Mouse (Mus musculus): ENCODE measurements around the gene Arhgap11a. TPM values are rescaled to one million over a fixed set of nuclear protein-coding genes. Genes with fewer than 3 reads are reported as not detected.

The Arhgap11a gene
- 8.4 and 10.5 TPM in 2 replicates for polyA plus RNA-seq (2012; rRNA removed)

DNA sequence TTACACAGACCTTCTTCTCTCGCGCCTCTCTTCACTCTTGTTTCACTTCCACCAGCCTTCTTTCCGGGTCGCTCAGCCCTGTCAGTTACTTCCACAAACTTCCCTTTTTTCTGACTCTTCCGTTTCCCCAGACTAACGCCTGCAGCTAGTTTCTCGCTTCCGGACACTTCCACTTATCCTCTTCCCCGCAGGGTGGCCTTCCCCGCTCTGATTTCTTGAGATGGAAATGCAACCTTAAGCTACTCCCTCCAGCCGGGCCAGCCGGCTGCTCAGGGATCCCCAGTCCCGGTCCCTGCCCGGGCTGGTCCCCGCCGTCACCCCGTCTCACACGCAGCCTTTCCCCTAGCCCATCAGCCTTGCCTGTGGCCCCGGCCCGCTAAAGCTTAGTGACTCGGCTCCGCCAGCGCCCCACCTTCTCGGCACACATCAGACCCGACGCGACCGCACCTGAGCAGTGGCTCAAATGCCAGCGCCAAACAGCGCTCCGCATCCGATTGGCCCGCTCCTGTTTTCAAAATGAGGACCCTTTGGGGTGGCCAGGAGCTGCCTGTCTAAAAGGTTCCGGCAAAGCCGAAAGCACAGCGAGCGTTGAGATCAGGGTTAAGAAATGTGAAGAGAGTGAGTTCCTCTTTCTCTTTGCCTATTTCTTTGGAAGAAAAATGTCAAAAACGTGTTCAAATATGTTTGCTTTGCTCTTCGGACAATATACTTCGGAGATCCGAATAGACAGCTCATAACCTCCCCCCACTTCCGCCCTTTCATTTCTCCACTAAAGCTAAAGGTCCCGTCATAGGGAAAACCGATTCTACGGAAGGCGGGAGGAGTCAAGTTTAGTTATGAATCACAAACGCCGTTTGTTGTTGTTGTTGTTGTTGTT is at the start of gene Arhgap11a:
Gene Arhgap11a (minus strand): TSS at position 417 of the 877 bp plus-strand sequence.

DNA sequence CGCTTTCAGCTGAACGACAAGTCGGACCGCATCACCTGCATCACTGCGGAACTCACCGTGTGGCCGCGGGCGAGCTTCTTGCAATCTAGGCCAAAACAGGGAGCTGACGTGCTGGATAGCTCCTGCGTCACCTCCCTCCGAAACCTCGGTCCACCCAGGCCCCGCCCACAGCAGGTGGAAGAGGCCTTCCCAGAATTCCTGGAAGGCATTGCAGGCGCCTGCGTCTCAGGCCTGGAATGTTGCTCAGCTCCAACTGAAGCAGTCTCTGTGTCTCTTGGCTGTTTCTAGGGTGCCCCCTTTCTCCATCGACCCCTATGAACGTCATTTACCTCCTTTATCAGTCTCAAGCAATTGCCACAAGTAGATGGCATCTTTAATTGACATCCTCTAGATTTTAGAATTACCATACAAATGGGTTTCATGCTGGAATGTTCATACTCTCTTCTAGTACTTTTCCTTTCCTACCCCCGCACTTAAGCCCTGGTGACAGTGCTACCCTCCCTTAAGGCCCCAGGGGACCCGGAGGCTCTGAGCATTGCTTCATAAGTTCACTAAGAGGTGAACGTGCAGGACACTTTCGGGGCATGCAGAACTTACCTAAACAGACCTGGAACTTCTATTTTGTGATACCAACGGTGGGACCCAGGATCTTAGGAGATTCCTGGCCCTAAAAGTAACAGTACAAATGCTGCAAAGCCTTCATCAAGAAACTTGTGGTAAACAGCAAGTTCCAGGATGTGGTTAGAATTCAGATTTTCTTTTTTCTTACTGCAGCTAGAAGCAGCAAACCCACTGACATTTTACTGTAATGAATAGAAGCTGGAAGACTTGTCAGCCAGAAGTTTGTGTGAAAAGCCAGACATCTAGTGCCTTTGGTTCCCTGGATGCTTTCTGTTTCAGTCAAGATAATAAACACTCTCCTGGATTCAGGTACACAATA is 19.2 kb downstream of the Arhgap11a start, which contains the start of gene Scg5:
Gene Scg5 (minus strand): TSS at position 179 of the 940 bp plus-strand sequence.

Other genes with a start within 250 kb of the Arhgap11a start
- gene Grem1, start 90.0 kb downstream of the Arhgap11a start, polyA plus RNA-seq (2012; rRNA removed): 0.01 and 0.02 TPM in 2 replicates
- gene Scg5, start 19.5 kb downstream of the Arhgap11a start, polyA plus RNA-seq (2012; rRNA removed): 0.06 and 0.07 TPM in 2 replicates
- gene Gjd2, start 165.0 kb upstream of the Arhgap11a start, polyA plus RNA-seq (2012; rRNA removed): not detected in 2 replicates
- 0.50 and 1.6 TPM in 2 replicates for gene Actc1, start 204.9 kb upstream of the Arhgap11a start, polyA plus RNA-seq (2012; rRNA removed)